Mouse (Mus musculus) macrophage (primary cell): ENCODE measurements around the gene Cdc42bpb. TPM values are rescaled to one million over a fixed set of nuclear protein-coding genes. Genes with fewer than 3 reads are reported as not detected.

Experiments used
- H3K27ac ChIP-seq: fragments of 350-480 bp; formaldehyde crosslinking; 2 replicates; pipeline ENCODE4 v1.9.0; 2021
- H3K36me3 ChIP-seq: fragments of 350-480 bp; formaldehyde crosslinking; 2 replicates; pipeline ENCODE4 v1.9.0; 2021; ENCODE audit errors: inconsistent target
- H3K4me3 ChIP-seq: fragments of 350-480 bp; formaldehyde crosslinking; 2 replicates; pipeline ENCODE4 v1.9.0; 2021; ENCODE audit errors: inconsistent target
- H3K79me2 ChIP-seq: fragments of 350-480 bp; formaldehyde crosslinking; 2 replicates; pipeline ENCODE4 v1.9.0; 2021; ENCODE audit errors: inconsistent target
- WGBS: methylation state at CpG from one replicate; pipeline ENCODE4 v1.1.7; 2026; ENCODE audit warnings: inconsistent platforms; ENCODE audit not compliant: missing documents; 5-methylcytosine and 5-hydroxymethylcytosine counted together
- polyA plus RNA-seq: library from polyadenylated mRNA; stranded (reverse); fragments of 250-400 nt; gene quantifications from 3 replicates; pipeline ENCODE4 v1.2.4, GENCODE M21; 2018; ENCODE audit warnings: inconsistent platforms

Cdc42bpb gene
- polyA plus RNA-seq, 1 experiment from 2014 or later = 86.3 TPM

- Histone ChIP-seq H3K36me3 (peaks cover 81% of the 10 kb centered on the region), H3K79me2 (peaks cover 1% of the 10 kb centered on the region; the same call in 1 of the 2 replicates)
- WGBS = 93% methylated on average over 15 of the region's 15 CpGs
These were observed 39.6 kb downstream of the Cdc42bpb start for GRCm38 (mm10) chr12:111337864-111338354.

DNA sequence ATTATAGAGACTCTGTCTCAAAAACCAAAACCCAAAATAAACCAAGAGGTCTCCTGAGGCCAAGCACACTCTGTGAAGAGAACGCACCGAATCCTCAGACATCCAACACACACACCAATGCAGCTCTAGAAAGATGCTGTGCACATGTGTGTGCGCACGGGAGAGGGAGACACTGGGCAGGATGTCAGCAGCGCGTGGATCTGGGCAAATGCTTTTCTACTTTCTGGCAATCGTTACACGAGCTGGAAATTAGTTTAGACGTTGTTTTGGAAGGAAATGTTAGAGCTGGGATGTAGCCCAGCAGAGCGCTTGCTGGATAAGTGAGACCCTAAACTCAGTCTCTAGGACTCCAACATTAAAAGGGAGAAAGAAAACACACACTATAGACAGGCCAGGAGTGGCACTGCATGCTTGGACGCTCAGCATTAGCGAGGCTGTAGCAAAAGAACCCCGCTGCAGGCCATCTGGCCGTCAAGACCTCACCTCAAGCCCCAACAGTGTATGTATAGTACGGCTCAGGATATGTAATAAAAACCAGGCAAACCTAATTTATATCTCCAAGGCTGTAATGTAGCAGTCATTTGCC is 44.4 kb downstream of the Cdc42bpb start:
- Histone ChIP-seq H3K4me3 (no peak overlapping the region), H3K36me3 (peaks cover 87% of the 10 kb centered on the region), H3K27ac (no peak overlapping the region), H3K79me2 (no peaks in the 10 kb centered on the region)
- 92% methylated on average over 15 of the region's 15 CpGs for WGBS

More at GRCm38 (mm10) chr12:111337864-111338354, 39.6 kb downstream of the Cdc42bpb start:
- H3K27ac ChIP-seq = no peak overlapping the region
- H3K4me3 ChIP-seq = no peak overlapping the region

GRCm38 (mm10) chr12:111332443-111332842 is 45.1 kb downstream of the Cdc42bpb start:
- peaks cover 87% of the 10 kb centered on the region for H3K36me3 ChIP-seq
- WGBS = 81% methylated on average over 11 of the region's 11 CpGs

DNA sequence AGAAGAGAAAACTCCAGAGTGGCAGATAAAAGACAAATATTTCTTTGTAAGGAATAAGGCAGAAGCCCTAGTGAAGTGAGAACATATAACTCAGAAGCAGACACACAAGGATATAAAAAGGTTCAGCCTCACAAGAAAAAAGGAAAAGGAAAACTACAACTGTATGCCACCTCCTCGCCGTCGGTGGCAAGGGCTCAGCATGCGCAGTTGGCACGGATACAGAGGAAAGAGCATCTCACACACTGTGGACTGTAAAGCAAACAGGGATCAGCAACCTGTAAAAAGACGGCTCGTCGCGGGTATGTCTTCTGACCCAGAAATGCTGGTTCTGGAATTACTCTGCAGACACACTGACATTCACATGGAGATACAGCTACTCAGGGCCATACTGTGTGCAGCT is 45.9 kb downstream of the Cdc42bpb start:
- Histone ChIP-seq H3K4me3 (no peak overlapping the region), H3K36me3 (peaks cover 87% of the 10 kb centered on the region), H3K79me2 (no peaks in the 10 kb centered on the region), H3K27ac (no peak overlapping the region)
- 99% methylated on average over 9 of the region's 9 CpGs for WGBS

More at GRCm38 (mm10) chr12:111332443-111332842, 45.1 kb downstream of the Cdc42bpb start:
- Histone ChIP-seq H3K4me3 (no peak overlapping the region), H3K79me2 (no peaks in the 10 kb centered on the region), H3K27ac (no peak overlapping the region)

DNA sequence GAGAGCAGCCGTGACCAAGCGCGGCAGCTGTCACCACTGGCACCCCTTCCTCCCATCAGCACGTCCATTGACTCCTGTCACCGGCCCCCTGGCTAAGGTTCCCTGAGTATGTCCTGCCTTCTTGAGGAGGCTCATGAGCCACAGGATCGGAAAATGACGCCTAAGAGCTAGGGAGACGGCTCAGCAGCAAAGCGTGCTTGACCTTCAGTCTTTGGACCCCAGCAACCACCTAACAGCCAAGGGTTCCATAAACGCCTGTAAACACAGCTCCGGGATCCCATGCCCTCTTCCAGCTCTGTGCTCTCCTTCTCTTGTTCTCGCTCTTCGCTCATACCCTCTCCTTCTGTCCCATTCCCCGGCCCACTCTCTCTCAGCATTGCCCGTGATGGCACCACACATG is 48.2 kb downstream of the Cdc42bpb start:
- peaks cover 86% of the 10 kb centered on the region for H3K36me3 ChIP-seq
- 94% methylated on average over 15 of the region's 15 CpGs for WGBS
- H3K4me3 ChIP-seq = no peak overlapping the region

DNA sequence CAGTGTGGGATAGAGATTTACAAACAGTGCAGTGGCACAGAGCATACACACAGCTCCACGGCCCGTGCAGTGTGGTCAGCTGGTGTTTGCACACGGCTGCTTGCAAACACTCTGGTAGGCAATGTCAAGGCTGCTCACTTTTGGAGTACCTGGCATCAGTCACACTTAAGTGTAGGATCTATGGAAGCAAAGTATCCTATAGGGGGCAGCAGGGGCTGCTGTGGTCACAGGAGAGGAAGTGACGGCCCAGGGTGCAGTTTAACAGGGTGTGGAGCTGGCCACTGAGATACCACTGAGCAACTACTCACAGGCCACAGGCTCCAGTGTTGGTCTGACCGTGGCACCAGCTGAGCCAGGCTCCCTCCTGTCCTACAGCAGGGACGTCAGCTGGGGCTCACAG is 49.2 kb downstream of the Cdc42bpb start:
- peaks cover 86% of the 10 kb centered on the region for H3K36me3 ChIP-seq

More for the DNA sequence above, 48.2 kb downstream of the Cdc42bpb start:
- Histone ChIP-seq H3K27ac (no peak overlapping the region), H3K79me2 (no peaks in the 10 kb centered on the region)

DNA sequence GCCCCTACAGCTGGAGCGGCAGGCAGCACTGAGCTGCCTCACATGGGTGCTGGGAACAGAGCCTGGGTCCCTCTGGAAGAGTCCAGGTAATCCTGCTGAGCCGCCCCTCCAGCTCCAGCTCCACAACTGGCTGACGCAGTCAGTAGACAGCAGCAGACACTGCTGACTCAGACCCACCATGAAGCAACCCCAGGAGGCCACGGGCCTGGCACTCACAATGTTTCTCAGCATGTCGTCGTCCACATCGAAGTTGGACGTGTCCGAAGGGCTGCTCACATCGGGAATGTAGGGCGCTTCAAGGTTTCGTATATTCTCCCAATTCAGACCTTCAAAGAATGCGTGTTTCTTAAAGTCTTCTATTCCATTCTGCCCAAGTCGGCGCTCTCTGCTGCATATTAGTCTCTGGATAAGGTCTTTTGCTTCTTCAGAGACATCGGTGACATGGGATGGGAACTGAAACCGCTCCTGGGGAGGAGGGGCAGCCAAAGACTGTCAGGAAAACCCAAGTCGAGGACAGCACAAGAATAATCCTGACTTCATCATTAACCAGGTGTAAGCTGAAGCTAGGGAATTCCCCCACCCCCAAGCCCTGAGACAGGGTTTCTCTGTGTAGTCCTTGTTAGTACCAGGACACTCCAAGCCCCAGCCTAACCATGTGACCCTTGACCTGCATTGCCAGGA is 51.6 kb downstream of the Cdc42bpb start:
- no peaks in the 10 kb centered on the region for H3K79me2 ChIP-seq
- no peak overlapping the region for H3K4me3 ChIP-seq
- peaks cover 91% of the 10 kb centered on the region for H3K36me3 ChIP-seq
- H3K27ac ChIP-seq = no peak overlapping the region
- 82% methylated on average over 18 of the region's 18 CpGs for WGBS

More for the DNA sequence above, 49.2 kb downstream of the Cdc42bpb start:
- WGBS = 70% methylated on average over 6 of the region's 6 CpGs
- Histone ChIP-seq H3K79me2 (no peaks in the 10 kb centered on the region), H3K4me3 (no peak overlapping the region), H3K27ac (no peak overlapping the region)

DNA sequence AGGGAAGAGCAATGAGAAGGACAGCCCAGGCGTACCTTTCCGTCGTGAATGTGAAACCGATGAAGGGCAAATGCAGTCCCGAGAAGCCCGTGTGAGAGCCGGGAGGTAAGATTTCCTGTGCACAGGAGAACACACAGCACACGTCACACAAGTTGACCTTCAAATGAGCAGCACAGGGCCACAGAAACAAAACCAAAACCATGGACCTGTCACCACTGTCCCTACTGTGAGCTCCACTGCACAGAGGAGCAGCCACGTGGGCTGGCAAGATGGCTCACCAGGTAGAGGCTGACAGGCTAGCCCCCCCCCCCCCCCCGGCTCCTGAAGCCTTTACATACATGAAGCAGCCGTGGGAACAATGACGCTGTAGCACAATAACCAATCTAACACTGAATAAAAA is 52.6 kb downstream of the Cdc42bpb start:
- H3K4me3 ChIP-seq = no peak overlapping the region

DNA sequence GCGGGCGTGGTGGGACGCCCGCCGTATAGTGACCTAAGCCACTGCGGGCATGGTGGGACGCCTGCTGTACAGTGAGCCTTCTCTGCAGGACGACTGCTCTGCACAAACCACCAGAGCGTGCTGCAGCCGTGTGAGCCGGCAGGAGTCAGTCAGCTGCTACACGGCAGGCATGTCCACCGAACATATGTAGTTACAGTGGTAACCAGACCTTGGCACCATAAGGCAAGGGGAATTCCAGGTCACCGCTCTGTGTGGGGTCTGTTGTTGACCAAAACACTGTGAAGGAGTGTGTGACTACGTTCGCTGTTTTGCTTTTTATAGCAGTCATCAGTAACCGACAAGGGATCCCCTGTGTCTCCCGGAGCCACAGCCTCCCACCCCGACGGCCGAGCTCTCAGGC is 53.0 kb downstream of the Cdc42bpb start:
- 97% methylated on average over 21 of the region's 21 CpGs for WGBS
- peaks cover 95% of the 10 kb centered on the region for H3K36me3 ChIP-seq
- H3K79me2 ChIP-seq = no peaks in the 10 kb centered on the region
- H3K4me3 ChIP-seq = no peak overlapping the region
- no peak overlapping the region for H3K27ac ChIP-seq

More for the DNA sequence above, 52.6 kb downstream of the Cdc42bpb start:
- peaks cover 91% of the 10 kb centered on the region for H3K36me3 ChIP-seq
- WGBS = 96% methylated on average over 9 of the region's 12 CpGs
- no peak overlapping the region for H3K27ac ChIP-seq
- no peaks in the 10 kb centered on the region for H3K79me2 ChIP-seq

GRCm38 (mm10) chr12:111323423-111323822 is 54.1 kb downstream of the Cdc42bpb start:
- peaks cover 98% of the 10 kb centered on the region for H3K36me3 ChIP-seq
- H3K4me3 ChIP-seq = no peak overlapping the region

DNA sequence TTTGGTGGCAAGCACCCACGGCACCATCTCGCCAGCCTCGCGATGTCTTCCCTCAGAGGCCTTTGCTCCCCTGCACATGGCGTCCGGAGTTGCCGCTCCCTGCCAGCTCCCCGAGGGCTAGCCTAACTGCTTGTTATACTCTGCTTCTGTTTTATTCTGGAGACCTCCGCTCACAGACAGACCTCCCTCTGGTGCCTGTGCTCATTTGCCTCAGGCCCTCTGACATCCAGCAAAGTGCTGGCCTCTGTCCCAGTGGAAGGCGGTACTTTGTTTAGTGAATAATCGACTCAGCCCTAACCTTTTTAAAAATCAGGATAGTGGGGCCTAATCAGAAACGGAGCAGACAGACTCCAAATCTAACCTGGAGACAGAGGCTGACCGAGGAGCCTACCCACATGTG is 55.7 kb downstream of the Cdc42bpb start:
- no peak overlapping the region for H3K4me3 ChIP-seq
- H3K36me3 ChIP-seq = peaks cover 98% of the 10 kb centered on the region
- WGBS = 97% methylated on average over 13 of the region's 13 CpGs
- H3K27ac ChIP-seq = no peak overlapping the region
- no peaks in the 10 kb centered on the region for H3K79me2 ChIP-seq

More at GRCm38 (mm10) chr12:111323423-111323822, 54.1 kb downstream of the Cdc42bpb start:
- Histone ChIP-seq H3K79me2 (no peaks in the 10 kb centered on the region), H3K27ac (no peak overlapping the region)
- WGBS = 48% methylated on average over 4 of the region's 4 CpGs

DNA sequence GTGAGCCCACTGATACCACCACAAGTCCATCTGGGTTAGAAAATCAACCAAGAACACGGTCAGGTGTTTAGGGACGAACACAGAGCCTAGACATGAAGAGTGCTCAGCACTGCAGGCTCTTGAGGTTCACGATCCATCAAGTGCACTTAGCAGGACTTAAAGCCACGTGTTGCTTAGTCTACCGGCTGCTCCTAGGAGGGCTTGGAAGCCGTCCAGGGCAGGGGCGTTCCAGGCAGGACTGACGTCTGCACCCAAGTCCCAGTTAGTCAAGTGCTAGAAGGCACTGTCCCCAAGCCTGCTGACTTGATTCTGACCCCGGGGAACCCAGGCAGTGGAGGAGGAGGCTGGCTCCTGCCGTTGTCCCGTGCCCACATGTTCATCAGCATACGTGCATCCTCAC is 57.0 kb downstream of the Cdc42bpb start:
- H3K27ac ChIP-seq = no peak overlapping the region
- H3K4me3 ChIP-seq = no peak overlapping the region
- peaks cover 98% of the 10 kb centered on the region for H3K36me3 ChIP-seq
- WGBS = 95% methylated on average over 12 of the region's 12 CpGs
- H3K79me2 ChIP-seq = no peaks in the 10 kb centered on the region

DNA sequence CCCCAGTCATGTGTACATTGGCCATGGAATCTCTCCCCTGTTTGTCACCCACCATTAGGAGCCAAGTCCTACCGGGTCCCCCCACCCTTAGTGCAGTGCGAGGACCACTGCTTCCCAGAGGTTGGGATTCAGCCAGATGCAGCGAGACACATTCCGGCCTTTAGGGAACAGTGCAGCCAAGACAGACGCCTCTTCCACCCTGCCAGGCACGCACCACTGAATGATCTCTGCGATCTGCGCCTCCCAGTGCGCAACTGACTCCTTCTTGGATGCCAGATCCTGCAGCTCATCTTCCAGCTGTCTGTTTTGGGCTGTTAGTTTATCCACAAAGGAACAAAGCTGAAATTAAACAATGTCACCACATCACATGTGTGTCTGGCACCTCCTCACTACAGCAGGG is 59.8 kb downstream of the Cdc42bpb start:
- Histone ChIP-seq H3K27ac (no peak overlapping the region), H3K36me3 (peaks cover 98% of the 10 kb centered on the region), H3K79me2 (no peaks in the 10 kb centered on the region), H3K4me3 (no peak overlapping the region)
- WGBS = 99% methylated on average over 9 of the region's 9 CpGs

GRCm38 (mm10) chr12:111314273-111314672 is 63.2 kb downstream of the Cdc42bpb start:
- WGBS = 98% methylated on average over 7 of the region's 7 CpGs
- Histone ChIP-seq H3K36me3 (peaks cover 92% of the 10 kb centered on the region), H3K79me2 (no peaks in the 10 kb centered on the region), H3K4me3 (no peak overlapping the region), H3K27ac (no peak overlapping the region)

GRCm38 (mm10) chr12:111311775-111312174 is 65.7 kb downstream of the Cdc42bpb start:
- H3K36me3 ChIP-seq = peaks cover 83% of the 10 kb centered on the region
- no peaks in the 10 kb centered on the region for H3K79me2 ChIP-seq
- H3K4me3 ChIP-seq = no peak overlapping the region
- no peak overlapping the region for H3K27ac ChIP-seq
- 94% methylated on average over 10 of the region's 10 CpGs for WGBS
